Mouse (Mus musculus): ENCODE results near the gene Sorcs3.

The Sorcs3 gene

GRCm38 (mm10) chr19:48834342-48834741 is 628.5 kb downstream of the Sorcs3 start:
- no peak for DNase-seq (ENCODE audit: low spot score)

GRCm38 (mm10) chr19:48839418-48839817 is 633.6 kb downstream of the Sorcs3 start:
- no peak for DNase-seq (ENCODE audit: low spot score)

GRCm38 (mm10) chr19:48847700-48848099 is 641.9 kb downstream of the Sorcs3 start:
- no peak for DNase-seq (ENCODE audit: low spot score)

- no peak for DNase-seq (ENCODE audit: low spot score)
Measured at GRCm38 (mm10) chr19:48850466-48850865, 644.6 kb downstream of the Sorcs3 start.
